Mouse (Mus musculus) 3T3-L1 (cell line): ENCODE measurements around the gene Rap2a.
A peak's percentile ranks its signal among the peaks of the same experiment; 100 is the strongest.

ENCODE experiments used
- DNase-seq: peaks from one replicate; pipeline ENCODE4 v3.0.0-alpha.2; 2015; ENCODE audit warnings: low read depth, low spot score

The Rap2a gene

DNA sequence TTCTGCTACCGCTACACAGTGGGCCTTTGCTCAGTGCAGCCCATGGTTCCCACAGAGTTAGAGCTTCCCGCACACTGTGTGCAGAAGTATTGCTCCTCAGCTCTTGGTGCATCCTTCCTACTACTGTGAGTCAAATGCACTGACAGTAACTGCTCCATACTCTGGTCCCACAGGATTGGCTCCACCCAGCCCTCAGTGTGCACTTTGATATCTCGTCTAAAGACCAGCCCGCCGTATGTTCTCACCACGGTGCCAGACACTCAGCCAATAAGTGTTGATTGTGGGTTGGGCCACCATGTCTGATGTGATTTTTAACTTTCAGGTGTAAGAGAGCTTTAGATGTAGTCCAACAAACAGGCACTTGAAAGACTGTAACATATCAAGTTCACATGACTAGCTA is 21.4 kb downstream of the Rap2a start:
- no peak for DNase-seq

DNA sequence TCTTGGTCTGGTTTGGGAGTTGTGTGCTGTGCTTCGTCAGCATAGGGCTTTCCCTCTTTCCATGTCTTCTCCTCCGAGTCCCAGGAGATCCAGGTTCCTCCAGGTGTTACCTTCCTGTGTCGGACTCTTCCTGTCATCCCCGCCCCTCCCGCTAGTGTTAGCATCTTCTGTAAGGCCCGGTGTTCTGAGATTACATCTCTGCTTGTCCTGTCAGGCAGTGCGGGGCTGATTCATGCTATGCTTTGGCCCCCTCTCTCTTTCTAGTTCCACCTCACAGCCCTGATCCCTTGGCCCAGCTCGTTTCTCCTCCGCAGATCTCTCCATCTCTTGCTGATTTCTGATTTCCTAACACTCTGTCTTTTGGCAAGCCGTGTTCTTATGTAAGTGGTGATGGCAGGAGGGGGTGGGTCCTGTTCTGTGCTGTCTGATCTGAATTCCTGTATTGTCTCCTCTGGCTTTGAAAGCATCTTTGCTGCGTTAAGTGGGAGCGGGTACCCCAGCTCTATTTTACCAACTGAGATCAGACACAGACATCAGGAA is 21.8 kb downstream of the Rap2a start:
- DNase-seq: no peak

DNA sequence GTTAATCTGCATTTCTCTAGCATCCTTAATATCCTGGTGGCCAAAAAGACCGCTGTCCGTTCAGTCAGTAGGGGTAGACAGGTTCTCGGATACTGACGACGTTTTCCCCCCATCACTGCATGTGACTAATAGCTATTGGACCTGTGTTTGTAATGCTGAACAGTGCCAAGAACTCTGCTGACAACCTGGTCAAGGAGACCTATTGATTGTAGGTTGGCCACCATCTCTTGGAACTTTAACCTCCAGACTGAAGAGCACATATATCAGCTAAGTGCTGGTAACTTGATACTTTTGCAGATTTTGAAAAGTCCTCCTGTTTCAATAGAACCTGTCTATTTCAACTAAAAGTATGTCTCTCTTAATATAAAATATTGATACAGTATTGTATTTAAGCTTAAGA is 22.5 kb downstream of the Rap2a start:
- DNase-seq: no peak

DNA sequence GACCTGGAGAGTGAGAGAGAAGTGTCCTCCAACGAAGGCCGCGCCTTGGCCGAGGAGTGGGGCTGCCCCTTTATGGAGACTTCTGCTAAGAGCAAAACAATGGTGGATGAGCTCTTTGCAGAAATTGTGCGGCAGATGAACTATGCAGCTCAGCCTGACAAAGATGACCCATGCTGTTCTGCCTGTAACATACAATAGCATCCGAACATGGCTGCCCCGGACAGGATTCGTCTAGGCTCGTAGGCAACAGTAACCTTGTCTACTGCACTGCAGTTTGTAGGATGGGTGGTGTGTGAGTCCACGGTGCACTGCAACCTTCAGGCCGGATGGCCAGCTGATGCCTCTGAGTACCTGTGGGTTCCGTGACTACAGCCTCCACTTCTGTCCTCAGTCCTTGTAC is 25.4 kb downstream of the Rap2a start:
- no peak for DNase-seq

DNA sequence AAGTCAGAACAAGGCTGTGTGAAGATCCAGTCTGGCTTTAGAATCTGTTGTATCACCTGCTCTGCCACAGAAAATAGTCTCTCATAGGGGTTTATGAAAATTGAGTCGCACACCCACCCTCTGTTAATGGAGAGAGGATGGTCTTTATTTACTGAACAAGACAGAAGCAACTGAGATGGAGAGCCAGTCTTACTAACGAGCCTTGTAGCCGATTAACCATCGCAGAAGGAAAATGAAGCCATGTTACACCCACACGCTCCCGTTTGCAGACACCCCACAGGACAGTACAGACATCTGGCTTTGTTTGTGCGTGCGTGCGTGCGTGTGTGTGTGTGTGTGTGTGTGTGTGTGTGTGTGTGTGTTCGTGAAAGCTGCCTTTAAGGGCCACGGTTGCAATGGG is 26.2 kb downstream of the Rap2a start:
- no peak for DNase-seq

DNA sequence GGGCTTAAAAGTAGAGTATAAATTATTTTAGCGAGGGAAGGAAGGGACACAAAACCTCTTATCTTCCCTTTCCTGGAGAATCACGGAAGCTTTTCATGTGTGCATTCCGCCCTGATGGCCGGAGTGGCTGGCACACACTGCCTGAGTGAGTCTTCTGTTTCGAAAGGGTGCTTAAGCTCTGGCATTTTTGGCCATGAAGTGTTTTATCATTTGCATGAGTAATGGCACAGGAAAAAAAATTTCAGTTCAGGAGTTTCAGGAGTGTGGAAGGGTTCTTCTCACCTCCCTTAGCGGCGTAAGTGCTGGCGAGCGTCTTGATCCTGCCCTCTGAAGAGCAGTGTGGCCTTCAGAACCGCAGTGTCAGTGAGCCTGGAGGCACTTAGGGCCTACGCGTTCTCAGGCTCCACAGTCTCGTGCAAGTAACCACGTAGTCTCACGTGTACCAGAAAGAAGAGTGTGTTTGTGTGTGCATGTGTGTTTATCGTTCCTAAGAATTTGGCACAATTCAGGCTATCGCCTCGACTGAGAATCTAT is 26.8 kb downstream of the Rap2a start:
- DNase-seq: no peak

DNA sequence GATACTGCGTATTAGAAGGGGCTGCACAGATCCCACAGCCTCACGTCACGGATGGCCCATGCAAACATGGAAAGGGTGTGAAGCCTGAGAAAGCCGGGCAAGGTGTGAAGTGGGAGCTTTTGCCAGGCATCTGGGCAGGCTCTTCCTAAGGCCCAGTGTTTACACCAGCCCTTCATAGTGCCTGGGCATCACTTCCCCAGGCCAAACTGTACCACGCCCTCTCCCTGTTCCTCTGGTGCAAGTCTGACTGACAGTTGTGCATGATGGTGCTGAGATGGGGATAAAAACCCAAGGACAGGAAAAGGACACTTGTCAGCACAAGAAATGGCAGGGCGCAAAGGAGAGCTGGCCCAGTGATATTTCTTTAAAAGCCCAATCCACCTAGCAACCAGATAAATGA is 27.7 kb downstream of the Rap2a start:
- no peak for DNase-seq

DNA sequence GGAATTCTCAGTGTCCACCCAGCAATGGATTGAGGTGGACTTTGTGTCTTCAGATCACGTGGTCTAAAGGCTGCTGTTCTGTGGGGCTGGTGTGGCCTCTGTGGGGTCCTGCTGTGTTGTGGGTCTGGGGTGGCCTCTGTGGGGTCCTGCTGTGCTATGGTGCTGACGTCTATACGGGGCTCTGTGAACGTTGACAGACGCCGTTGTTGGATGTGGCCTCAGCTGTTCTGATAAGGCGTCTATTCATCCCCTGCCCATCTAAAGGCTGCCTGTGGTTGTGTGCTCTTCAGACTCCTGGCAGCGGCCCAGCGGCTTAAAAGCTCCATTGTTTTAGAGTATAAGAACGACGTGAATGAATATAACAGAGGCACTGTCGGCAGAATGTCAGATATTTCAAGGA is 29.3 kb downstream of the Rap2a start:
- no peak for DNase-seq

DNA sequence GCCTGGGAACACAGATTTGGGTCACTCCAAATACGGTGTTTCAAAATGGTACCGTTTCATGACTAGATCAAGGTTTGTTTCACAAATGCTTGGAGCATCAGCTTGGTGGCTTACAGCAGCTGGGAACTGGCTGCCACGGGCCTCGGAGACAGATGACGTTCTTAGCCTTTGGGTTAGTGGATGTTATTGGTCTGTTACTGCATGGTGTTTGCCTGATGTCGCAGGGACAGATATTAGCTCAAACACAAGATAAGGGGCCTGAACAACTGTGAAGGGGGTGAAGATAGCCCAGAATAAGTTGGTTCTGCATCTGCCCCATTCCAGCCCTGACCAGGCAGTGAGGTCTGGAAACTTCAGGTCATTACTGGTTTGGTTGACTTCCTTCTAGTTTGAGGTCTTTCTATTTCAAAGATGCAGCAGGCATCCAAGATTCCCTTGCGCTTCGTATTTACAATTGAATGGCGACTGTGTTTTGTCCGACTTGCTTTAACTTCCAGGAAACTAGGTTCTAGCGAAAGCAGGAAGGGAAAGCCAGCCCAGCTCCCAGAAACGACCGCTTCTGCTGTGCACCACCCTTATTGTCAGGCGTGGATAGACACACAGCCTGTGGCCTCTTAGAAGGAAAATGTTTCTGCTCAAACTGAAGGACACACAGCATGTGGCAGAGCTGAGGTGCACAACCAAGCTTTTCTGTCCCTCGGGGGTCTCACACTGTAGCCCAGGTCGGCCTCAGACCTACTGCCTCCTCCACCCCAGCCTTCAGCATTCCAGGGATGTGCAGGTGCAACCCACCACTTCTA is 30.5 kb downstream of the Rap2a start:
- no peak for DNase-seq

DNA sequence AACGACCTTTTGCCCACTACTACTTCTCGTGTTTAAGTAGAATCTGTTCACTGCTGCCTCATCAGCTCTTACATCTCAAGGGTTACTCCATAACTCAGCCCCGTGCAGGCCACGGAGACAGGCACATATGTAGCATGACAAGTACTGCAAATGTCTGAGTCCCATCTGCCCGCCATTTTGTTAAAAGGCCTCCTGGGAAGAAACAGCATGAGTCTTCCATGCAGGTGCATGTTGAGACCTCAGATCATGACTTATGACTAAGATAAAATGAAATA is 31.1 kb downstream of the Rap2a start:
- no peak for DNase-seq

DNA sequence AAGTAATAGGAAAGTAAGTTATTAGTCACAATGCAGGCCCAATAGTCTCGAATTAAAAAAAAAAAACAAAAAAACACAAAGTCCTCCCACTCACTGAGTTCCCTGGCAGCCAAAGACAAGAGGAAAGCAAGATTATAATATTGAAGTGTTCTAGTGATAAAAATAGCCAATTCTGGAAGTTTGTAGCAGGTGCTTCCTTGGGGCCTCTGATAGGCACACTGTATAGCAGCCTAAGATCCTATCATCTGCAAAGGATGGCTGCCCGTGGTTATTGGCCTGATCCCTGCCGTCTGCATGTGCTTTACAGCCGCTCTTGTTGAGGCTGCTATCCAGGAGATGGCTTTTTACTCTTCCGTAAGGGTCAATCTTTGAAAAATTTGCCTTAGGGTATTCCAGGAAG is 33.6 kb downstream of the Rap2a start:
- DNase-seq: peak; percentile 13

DNA sequence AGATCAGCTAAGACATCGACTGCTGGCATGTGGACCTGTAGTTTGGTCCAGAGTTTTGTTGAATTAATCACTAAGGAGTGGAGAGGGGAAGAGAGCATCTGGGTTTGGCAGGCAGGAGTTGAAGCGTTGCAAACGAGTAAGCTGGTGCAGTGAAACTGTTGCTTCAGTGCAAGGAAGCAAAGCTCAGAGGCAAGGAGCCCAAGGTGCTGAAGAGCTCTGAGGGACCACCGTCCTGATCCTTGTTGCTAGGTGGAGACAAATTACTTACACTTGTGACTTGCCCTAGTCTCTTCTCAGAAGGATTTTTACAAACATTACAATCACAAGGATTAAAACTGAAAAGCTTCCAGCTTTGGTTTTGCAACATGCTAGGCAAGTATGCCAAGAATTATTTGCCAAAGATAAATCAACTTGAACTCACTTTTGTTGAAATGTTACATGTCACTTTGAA is 36.6 kb downstream of the Rap2a start:
- DNase-seq: peak; percentile 85

DNA sequence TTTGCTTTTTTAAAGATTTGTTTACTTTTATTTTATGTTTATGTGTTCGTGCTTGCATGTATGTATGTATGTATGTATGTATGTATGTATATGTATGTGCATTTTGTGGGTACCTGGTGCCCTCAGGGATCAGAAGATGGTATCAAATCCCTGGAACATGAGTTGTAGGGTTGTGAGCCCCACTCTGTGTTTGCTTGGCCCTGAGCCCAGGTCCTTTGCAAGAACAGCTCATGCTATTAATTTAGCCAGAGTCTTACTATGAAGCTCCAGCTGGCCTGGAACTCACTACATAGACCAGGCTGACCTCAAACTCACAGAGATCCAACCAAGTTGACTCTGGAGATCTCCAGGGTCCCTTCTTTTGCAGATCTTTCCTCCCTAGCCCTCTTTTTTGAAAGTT is 37.1 kb downstream of the Rap2a start:
- peak; percentile 84 for DNase-seq

DNA sequence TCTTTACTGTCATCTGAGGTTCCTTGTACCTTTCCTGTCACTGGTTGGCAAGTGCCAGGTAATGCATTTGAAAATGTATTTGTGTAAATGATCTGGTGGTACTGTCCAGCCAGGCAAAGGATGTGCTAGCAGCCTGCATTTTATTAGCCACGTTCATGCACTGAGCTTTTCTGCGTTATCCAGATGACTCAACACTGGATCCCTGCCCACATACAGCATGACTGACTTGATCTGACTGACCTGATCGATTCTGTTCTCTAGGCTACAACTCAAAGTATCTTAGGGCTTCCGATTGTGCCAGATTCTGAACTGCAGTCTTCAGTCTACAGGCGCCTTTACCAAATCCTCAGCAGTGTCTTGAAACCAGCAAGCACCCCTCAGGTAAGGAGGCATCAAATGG is 40.5 kb downstream of the Rap2a start:
- peak; percentile 63 for DNase-seq

DNA sequence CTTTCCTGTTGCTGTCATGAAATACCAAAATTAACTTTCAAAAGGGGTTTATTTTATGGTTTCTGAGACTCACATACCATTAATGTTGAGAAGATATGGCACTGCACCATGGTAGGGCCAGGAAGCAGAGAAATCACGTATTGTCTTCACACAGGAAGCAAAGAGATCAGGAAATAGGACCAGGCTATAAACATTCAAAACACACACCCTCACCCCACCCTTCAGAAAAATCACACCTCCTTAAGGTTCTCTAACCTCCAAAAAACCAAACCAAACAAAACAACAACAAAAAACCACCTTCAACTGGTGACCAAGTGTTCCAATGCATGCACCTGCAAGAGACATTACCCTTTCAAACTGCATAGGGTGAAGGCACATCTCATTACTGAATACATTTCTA is 41.7 kb downstream of the Rap2a start:
- no peak for DNase-seq

DNA sequence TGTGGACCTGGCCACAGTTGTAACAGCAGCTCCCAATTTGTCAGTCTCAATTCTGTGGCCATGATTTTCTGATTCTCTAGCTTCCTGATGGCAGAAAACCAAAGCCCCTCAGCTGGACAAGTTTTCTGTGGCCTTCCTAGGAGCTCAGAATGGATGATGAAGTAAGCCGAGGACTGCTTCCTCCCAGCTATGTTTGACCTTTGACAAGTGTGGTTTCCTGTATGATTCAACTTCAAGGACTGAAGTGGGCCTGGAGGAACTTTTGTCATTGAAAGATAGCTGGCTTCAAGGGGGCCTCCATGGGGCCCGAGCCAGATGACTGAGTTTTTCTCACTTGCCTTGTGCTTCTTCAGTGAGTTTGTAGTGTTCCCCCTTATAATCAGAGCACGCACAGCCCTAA is 42.6 kb downstream of the Rap2a start:
- peak; percentile 74 for DNase-seq

DNA sequence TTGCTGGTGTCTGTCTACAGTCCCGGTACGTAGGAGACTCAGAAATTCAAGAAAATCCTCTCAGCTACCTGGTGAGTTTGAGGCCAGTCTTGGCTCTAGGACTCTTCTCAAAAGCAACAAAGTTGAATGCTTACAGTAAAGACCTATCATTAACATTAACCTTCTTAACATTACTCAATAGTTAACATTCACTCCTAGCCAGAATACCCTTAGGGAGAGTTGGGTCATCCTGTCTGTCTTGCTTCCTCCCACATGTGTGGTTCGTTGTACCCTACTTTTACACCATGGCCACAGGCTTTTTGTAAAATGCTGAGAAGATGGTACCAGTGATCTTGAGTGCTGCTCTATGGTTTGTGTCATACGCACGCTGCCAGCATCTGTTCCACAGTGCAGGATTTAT is 45.1 kb downstream of the Rap2a start:
- DNase-seq: no peak

DNA sequence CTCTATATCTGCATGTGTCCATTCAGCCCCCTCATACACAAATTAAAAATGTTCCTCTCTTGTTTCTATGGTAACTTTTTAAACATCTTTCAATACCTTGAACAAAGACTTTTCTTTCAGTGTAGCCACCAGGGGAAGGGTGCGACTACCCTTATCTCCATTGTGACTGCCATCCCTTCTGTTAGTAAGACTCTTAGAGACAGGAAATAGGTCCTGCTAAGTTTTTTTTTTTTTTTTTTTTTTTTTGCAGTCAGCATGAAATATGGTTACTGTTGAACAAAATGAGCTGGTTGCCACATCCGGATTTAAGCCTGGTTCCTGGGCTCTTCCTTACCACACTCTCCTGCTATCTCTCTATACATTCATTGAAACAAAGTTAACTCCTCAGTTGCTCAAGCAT is 47.4 kb downstream of the Rap2a start:
- DNase-seq: no peak

DNA sequence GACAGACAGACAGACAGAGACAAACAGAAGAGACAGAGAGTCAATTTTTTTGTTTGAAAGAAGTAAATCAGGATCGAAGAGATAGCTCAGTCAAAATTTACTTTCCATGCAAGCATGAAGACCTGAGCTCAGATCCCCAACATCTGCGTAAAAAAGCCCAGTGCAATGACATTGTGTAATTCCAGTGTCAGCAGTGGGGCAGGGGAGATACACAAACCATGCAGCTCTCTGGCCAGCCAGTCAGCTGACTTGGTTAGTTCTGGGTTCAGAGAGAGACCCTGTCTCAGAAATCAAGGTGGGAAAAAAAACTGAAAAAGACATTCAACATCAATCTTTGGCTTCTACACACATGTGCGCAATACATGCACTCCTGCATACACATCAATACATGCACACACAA is 55.1 kb downstream of the Rap2a start:
- no peak for DNase-seq

DNA sequence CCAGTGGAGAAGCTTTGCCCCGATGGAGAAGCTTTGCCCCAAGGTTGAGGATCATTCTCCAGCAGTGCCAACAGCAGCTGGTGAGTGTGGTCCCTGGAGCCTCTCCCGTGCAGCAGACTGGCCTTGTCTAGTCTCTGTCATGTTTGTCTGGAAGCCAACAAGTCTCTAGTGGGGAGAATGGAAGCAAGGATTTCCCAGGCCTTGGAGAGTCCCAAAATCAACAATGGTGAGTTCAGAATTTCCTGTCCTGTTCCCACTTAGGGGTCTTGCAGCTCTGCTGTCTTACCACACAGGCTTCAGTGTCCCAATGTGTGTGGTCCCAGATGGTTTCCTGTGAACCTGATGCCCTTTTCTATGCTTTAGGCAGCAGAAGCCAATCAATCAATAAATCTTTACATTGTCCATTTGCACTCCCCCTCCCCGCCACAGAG is 56.6 kb downstream of the Rap2a start:
- DNase-seq: no peak

DNA sequence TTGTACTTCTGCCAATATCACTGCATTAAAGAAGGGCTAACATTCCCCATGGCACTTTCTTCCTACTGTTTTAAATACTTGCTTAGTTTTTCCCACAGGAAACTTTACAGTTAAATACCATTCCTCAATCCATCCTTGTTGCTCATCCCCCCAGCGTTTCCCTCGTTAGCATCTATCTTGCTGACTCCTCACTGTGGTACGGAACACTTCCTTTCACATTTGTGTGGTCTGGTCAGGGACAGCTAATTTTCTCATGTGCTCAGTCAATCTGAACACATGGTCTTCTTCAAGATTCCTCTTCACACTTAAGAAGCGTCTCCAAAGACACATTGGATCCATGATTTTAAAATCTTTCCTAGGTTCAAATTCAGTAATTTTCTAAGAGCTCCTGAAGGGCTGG is 57.2 kb downstream of the Rap2a start:
- DNase-seq: no peak

DNA sequence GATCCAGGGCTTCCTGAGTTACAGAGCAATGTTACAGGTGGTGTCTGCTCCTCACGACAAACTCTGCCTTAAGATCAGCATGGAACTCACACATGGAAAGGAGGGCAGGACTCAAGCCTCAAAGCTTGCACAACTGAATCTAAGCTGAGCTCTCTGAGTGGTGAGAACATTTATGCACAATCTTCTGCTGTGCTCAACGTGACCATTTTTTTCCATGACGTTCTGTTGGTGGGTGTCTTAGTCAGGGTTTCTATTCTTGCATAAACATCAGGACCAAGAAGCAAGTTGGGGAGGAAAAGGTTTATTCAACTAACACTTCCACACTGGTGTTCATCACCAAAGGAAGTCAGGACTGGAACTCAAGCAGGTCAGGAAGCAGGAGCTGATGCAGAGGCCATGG is 57.7 kb downstream of the Rap2a start:
- DNase-seq: no peak

DNA sequence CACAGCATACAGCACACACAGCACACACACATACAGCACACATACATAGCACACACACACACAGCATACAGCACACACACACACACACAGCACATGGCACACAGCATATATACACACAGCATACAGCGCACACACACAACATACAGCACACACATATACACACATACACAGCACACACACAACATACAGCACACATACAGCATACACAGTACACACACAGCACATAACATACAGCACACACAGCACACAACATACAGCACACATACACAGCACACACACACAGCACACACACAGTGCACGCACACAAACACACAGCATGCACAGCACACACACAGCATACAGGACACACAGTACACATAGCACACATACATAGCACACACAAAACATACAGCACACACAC is 60.9 kb downstream of the Rap2a start:
- DNase-seq: no peak

DNA sequence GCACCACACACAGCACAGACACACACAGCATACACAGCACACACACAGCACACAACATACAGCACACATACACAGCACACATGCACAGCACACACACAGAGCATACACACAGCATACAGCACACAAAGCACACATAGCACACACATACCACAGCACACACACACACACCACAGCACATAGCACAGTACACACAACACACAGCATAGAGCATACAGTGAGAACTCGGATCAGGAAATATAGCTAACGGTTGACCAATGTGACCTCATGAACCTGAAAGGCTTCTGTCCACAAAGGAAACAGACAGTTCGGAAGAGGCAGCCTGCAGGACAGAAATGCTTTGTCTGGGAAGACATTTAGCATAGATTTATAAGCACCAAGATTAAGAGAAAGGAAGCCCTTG is 61.4 kb downstream of the Rap2a start:
- no peak for DNase-seq
